Mouse (Mus musculus): ENCODE data around the gene Elp5. TPM values are rescaled to one million over a fixed set of nuclear protein-coding genes. Genes with fewer than 3 reads are reported as not detected.

Elp5 gene
- polyA plus RNA-seq, 1 experiment from 2014 or later = 111 TPM

DNA sequence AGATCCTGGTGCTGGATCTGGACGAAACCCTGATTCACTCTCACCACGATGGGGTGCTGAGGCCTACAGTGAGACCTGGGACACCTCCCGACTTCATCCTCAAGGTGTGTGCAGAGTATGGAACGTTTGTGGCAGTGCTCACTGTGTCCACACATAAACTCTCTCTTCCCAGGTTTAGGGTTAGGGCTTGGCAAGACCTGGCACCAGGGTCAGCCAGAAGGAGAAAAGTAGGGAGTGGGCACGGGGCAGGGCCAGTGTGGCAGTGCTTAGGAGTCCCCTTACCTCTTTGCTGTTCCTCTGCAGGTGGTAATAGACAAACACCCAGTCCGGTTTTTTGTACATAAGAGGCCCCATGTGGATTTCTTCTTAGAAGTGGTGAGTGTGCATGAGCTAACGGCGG, 2.1 kb upstream of the Elp5 start:
- H3K4me2 ChIP-seq = no peak overlapping the region
- no peaks in the 10 kb centered on the region for H3K27me3 ChIP-seq
- no peaks in the 10 kb centered on the region for H3K9me3 ChIP-seq
- ATAC-seq (ENCODE audit: insufficient number of reproducible peaks, low FRiP score, low TSS enrichment, low read depth) = no peak
- H3K4me1 ChIP-seq = peaks cover 21% of the 10 kb centered on the region
- peaks cover 57% of the 10 kb centered on the region for H3K36me3 ChIP-seq
- H3K4me3 ChIP-seq = no peak overlapping the region
- no peak overlapping the region for H3K9ac ChIP-seq
- no peak overlapping the region for H3K27ac ChIP-seq
- WGBS = 90% methylated on average over 8 of the region's 8 CpGs

DNA sequence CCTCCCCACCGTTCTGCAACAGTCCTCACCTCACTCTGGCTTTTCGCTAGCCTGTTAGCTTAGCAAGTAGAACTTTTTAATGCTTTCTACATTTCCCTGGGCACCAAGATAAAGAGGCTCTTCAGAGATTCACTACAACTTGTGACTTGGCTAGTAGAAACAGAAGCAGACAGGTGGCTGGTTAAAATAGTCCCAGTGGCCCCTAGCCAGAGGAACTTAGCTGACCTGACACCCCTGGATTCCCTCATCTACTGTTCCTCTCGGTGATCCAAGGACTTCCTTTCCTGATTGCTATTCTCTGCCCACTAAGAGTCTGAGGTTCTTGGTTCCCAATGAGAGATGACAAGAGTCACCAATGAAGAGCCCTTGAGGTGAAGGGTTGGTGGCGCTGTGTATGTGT, 1.1 kb upstream of the Elp5 start:
- H3K9me3 ChIP-seq = no peaks in the 10 kb centered on the region
- H3K9ac ChIP-seq = no peak overlapping the region
- ATAC-seq (ENCODE audit: insufficient number of reproducible peaks, low FRiP score, low TSS enrichment, low read depth) = no peak
- peaks cover 51% of the 10 kb centered on the region for H3K36me3 ChIP-seq
- H3K4me2 ChIP-seq = peak overlapping the region; percentile 73
- no peaks in the 10 kb centered on the region for H3K27me3 ChIP-seq
- 0 out of 2 replicates have a peak overlapping the region, but pooled peaks have one; percentile 4 for H3K27ac ChIP-seq
- WGBS = 82% methylated on average over 4 of the region's 4 CpGs
- peaks cover 23% of the 10 kb centered on the region for H3K4me1 ChIP-seq
- peak overlapping the region; percentile 90; the same call in 1 of the 2 replicates for H3K4me3 ChIP-seq

DNA sequence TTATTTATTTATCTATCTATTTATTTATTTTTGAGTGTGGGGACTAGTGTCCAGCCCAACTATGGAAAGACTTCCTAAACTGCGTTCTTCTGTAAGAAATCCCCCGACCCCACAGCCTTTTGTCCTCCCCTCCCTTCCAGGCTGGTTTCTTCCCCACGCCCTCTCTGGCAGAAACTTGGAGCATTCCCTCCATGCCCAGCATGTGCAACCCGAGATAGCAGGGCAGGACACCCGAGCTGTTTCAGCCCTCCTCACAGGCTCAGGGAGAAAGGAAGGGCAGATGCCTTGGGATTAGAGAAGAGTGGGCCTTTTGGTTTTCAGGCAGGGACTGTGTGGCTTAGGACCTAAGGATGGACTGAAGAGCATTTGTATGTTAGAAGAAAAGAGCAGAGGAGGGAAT, 560 bp upstream of the Elp5 start:
- peaks cover 51% of the 10 kb centered on the region for H3K36me3 ChIP-seq
- H3K27ac ChIP-seq = no peak overlapping the region
- no peaks in the 10 kb centered on the region for H3K9me3 ChIP-seq
- H3K27me3 ChIP-seq = no peaks in the 10 kb centered on the region
- 32% methylated on average over 5 of the region's 5 CpGs for WGBS
- no peak for ATAC-seq (ENCODE audit: insufficient number of reproducible peaks, low FRiP score, low TSS enrichment, low read depth)
- peak overlapping the region; percentile 73 for H3K4me2 ChIP-seq
- peak overlapping the region; percentile 90 for H3K4me3 ChIP-seq
- peak overlapping the region; percentile 93 for H3K9ac ChIP-seq
- peaks cover 23% of the 10 kb centered on the region for H3K4me1 ChIP-seq

DNA sequence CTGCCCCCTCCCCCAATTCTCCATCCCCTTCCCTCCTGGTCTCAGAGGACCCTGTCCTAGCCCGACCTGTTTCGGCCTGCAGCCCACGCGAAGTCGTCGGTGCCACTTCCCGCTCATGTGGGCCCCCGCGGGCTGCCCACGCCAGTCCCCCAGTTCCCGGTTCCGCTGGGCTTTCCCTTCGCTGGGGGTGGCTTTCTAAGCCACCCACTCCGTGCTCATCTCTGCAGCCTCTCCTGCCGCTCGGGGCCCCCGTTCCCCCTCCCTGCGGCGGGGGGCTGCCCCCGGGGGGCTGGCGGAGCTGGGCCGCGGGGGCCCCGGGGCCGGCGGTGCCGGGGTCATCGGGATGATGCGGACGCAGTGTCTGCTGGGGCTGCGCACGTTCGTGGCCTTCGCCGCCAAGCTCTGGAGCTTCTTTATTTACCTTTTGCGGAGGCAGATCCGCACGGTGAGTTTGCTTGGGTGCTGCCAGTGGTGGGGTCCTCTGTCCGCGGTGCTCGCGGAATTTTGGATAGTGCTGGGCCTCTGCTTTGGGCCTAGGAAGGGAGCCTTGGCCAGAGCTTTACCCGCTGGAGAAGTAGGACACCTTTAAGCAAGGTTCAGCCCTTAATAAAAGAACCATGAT, 1.1 kb downstream of the Elp5 start, which contains the start of gene Ctdnep1:
Gene Ctdnep1 (plus strand): TSS at position 16 of the 622 bp plus-strand sequence.
- no peak for ATAC-seq (ENCODE audit: insufficient number of reproducible peaks, low FRiP score, low TSS enrichment, low read depth)
- H3K27ac ChIP-seq = peak within 1 kb of the TSS; percentile 99
- peak within 1 kb of the TSS; percentile 90 for H3K4me3 ChIP-seq
- WGBS = under 1% methylated on average over 40 of the region's 43 CpGs
- peak within 1 kb of the TSS; percentile 82 for H3K4me2 ChIP-seq
- peak within 1 kb of the TSS; percentile 93 for H3K9ac ChIP-seq
- no peaks in the 10 kb centered on the region for H3K27me3 ChIP-seq
- H3K36me3 ChIP-seq = peaks cover 49% of the 10 kb centered on the region
- peaks cover 23% of the 10 kb centered on the region for H3K4me1 ChIP-seq
- no peaks in the 10 kb centered on the region for H3K9me3 ChIP-seq

DNA sequence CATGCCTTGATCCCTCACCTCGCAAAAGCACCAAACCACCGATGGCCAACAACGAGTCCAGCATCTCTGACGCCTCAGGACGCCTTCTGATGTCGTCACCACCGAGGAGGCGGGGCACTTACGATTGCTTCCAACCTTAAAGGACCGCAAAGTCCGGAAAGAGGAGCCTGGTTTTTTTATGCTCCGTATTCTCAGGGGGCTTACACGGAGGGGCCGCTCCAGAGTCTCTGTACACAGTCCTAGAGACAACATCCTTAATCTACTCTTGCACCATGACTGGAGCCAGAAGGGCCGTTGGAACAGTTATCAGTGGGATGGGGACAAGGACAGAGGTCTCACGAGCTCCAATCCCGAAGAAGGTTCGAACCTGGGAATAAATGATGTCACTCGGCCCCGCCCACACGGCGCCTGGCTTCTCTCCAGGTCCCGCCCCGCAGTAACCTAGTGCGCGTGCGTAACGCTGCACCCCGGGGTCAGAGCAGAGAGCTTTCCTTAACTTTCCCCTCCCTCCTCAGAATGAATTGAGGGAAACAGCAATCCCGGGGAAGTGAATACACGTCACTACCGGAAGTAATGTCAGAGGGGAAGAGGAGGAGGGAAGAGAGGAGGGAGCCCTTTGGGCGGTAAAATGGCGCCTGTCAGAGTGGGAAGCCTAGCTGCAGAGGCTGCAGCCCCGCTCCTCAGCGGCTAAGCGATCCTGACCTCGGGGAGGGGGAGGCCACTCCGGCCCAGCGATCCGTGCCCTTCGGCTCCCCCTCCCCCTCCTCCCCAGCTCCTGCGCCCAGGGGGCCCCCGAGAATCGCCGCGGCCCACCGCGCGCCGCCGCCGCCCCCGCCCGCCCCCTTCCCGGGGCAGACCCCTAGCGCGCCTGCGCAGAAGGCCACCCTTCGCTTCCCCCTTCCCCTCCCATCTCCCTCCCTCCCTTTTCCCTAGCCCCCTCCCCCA, 1.8 kb downstream of the Elp5 start:
- WGBS = under 1% methylated on average over 36 of the region's 60 CpGs
- ATAC-seq (ENCODE audit: insufficient number of reproducible peaks, low FRiP score, low TSS enrichment, low read depth) = peak; percentile 96
- peak overlapping the region; percentile 90 for H3K4me3 ChIP-seq
- H3K4me1 ChIP-seq = peaks cover 23% of the 10 kb centered on the region
- H3K27ac ChIP-seq = peak overlapping the region; percentile 99
- H3K9ac ChIP-seq = peak overlapping the region; percentile 93
- no peaks in the 10 kb centered on the region for H3K27me3 ChIP-seq
- H3K9me3 ChIP-seq = no peaks in the 10 kb centered on the region
- peaks cover 52% of the 10 kb centered on the region for H3K36me3 ChIP-seq
- H3K4me2 ChIP-seq = peak overlapping the region; percentile 82

DNA sequence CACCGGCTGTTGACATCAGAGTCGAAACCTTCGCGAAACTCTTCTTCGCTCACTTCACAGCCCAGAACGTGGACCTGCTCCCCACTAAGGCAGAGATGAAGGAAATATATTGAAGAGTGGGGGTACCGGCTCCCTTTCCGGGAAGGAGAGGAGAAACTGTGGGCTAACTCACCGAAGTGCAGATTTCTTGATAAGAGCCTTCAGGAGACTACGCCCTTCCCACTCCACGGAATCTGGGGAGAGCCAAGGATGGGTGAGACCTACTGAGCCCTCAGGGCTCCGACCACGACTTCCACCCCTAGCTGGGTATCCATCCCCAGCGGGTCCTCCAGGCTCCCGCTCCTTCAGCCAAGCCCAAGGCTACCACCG, 2.5 kb downstream of the Elp5 start:
- H3K27me3 ChIP-seq = no peaks in the 10 kb centered on the region
- peak overlapping the region; percentile 99 for H3K27ac ChIP-seq
- H3K4me1 ChIP-seq = peaks cover 23% of the 10 kb centered on the region
- ATAC-seq (ENCODE audit: insufficient number of reproducible peaks, low FRiP score, low TSS enrichment, low read depth) = no peak
- H3K4me2 ChIP-seq = peak overlapping the region; percentile 82
- no peaks in the 10 kb centered on the region for H3K9me3 ChIP-seq
- peak overlapping the region; percentile 90 for H3K4me3 ChIP-seq
- H3K9ac ChIP-seq = peak overlapping the region; percentile 58
- WGBS = 3% methylated on average over 16 of the region's 16 CpGs
- peaks cover 52% of the 10 kb centered on the region for H3K36me3 ChIP-seq

DNA sequence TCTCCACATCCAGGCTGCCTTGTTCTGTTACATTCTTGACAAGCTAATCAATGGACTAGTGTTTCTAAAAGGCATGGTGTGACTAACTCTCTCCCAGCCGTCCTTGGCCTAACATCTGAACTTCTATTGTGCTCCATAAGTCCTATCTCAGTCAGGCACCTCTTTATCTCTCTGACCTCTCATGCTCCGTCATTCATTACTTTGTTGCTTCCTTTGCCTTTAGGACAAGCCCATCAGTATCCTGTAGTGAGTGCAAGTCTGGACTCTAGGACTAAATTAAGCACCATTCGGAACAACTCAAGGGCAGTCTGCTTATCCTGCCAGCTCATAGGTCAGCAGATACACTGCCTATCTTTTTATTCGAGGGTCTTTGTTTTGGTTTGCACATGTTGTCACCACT, 6.0 kb downstream of the Elp5 start:
- no peaks in the 10 kb centered on the region for H3K9me3 ChIP-seq
- WGBS = 90% methylated on average over 4 of the region's 4 CpGs
- peaks cover 6% of the 10 kb centered on the region for H3K4me1 ChIP-seq
- H3K4me3 ChIP-seq = no peak overlapping the region
- ATAC-seq (ENCODE audit: insufficient number of reproducible peaks, low FRiP score, low TSS enrichment, low read depth) = no peak
- H3K36me3 ChIP-seq = peaks cover 71% of the 10 kb centered on the region
- no peak overlapping the region for H3K27ac ChIP-seq
- H3K27me3 ChIP-seq = no peaks in the 10 kb centered on the region
- H3K9ac ChIP-seq = no peak overlapping the region
- H3K4me2 ChIP-seq = no peak overlapping the region

DNA sequence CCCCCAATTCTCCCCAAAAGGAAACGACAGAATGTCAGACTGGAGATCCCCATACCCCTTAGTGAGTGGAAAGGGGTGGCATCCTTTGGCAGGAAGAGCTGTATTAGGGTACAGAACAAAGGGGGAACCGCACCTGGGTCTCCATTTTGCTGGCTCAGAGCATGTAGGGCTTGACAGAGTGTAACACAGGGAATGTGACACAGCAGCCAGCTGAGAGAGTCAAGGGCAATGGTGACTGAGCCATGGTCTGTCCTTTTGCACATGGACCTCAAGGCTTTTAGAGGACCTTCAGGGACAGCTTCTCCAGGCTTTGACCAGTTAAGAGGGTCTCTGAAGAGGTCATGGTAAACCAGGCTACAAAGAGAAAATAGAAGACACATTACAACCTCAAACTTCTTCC, 7.4 kb downstream of the Elp5 start:
- WGBS = 98% methylated on average over 2 of the region's 2 CpGs
- ATAC-seq (ENCODE audit: insufficient number of reproducible peaks, low FRiP score, low TSS enrichment, low read depth) = no peak
- H3K9ac ChIP-seq = no peak overlapping the region
- no peaks in the 10 kb centered on the region for H3K9me3 ChIP-seq
- H3K4me2 ChIP-seq = no peak overlapping the region
- no peak overlapping the region for H3K4me3 ChIP-seq
- H3K4me1 ChIP-seq = peaks cover 6% of the 10 kb centered on the region
- H3K27me3 ChIP-seq = no peaks in the 10 kb centered on the region
- no peak overlapping the region for H3K27ac ChIP-seq
- peaks cover 81% of the 10 kb centered on the region for H3K36me3 ChIP-seq

DNA sequence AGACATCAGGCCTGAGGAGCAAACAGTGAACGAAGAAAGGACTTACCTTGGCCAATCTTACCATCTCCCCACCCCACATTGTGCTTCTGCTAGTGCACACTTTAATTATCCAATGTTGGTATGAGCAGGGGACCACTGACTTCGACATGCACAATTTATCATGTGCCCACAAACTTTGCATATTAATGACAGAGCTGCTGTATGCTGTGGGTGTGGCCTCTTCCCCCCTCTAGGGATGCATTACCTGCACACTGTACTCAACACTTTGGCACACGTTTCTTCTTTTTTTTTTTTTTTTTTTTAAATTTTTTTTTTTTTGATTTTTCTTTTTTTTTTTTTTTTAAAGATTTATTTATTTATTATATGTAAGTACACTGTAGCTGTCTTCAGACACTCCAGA, 11.5 kb downstream of the Elp5 start:
- H3K4me2 ChIP-seq = no peak overlapping the region
- H3K27me3 ChIP-seq = peaks cover 19% of the 10 kb centered on the region
- no peak overlapping the region for H3K4me3 ChIP-seq
- H3K9ac ChIP-seq = no peak overlapping the region
- H3K9me3 ChIP-seq = no peaks in the 10 kb centered on the region
- no peak for ATAC-seq (ENCODE audit: insufficient number of reproducible peaks, low FRiP score, low TSS enrichment, low read depth)
- H3K4me1 ChIP-seq = peaks cover 14% of the 10 kb centered on the region
- 78% methylated on average over 3 of the region's 3 CpGs for WGBS
- no peak overlapping the region for H3K27ac ChIP-seq
- peaks cover 72% of the 10 kb centered on the region for H3K36me3 ChIP-seq

DNA sequence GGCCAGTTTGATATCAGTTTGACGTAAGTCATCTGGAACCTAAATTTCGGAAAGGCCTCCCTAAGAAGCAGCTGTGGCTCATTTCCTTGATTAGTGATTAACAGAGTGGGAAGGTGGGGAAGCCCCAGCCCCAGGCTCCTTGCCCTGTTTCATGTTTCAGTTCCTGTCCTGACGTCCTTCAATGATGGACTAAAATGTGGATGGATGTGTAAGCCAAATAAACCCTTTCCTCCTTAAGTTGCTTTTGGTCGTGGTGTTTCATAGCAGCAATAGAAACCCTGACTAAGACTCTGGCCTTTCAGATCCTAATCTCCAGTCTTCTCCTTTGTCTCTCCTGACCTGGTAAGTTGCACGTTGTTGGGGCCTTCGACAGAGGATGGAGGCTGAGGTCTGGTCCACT, 12.1 kb downstream of the Elp5 start:
- Histone ChIP-seq H3K4me3 (no peak overlapping the region), H3K9me3 (no peaks in the 10 kb centered on the region), H3K36me3 (peaks cover 68% of the 10 kb centered on the region), H3K4me1 (peaks cover 20% of the 10 kb centered on the region), H3K27me3 (peaks cover 24% of the 10 kb centered on the region), H3K27ac (no peak overlapping the region), H3K9ac (no peak overlapping the region), H3K4me2 (no peak overlapping the region)
- WGBS = 81% methylated on average over 6 of the region's 6 CpGs
- no peak for ATAC-seq (ENCODE audit: insufficient number of reproducible peaks, low FRiP score, low TSS enrichment, low read depth)

DNA sequence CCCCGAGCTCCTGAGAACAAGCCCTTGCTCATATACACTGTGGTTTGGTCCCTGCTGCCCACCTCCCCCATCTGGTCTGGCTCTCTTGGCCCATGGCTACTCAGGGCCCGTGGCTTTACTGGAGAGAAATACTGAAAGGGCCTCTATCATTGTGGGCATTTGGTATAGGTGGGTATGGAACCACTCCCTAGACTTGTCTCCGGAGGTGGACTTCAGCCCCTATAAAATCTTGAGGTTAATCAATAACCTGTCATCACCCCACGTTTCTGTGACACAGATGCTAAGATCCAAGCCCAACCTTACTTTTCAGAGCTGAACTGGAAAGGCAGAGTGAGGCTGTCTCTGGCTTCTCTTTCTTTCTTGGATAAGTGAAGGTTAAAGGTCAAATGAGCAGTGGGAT, 13.5 kb downstream of the Elp5 start:
- Histone ChIP-seq H3K27me3 (peaks cover 38% of the 10 kb centered on the region), H3K36me3 (peaks cover 54% of the 10 kb centered on the region), H3K27ac (no peak overlapping the region), H3K4me2 (no peak overlapping the region), H3K4me1 (peaks cover 24% of the 10 kb centered on the region), H3K4me3 (no peak overlapping the region), H3K9me3 (no peaks in the 10 kb centered on the region), H3K9ac (no peak overlapping the region)
- ATAC-seq (ENCODE audit: insufficient number of reproducible peaks, low FRiP score, low TSS enrichment, low read depth) = no peak
- 80% methylated on average over 4 of the region's 4 CpGs for WGBS

DNA sequence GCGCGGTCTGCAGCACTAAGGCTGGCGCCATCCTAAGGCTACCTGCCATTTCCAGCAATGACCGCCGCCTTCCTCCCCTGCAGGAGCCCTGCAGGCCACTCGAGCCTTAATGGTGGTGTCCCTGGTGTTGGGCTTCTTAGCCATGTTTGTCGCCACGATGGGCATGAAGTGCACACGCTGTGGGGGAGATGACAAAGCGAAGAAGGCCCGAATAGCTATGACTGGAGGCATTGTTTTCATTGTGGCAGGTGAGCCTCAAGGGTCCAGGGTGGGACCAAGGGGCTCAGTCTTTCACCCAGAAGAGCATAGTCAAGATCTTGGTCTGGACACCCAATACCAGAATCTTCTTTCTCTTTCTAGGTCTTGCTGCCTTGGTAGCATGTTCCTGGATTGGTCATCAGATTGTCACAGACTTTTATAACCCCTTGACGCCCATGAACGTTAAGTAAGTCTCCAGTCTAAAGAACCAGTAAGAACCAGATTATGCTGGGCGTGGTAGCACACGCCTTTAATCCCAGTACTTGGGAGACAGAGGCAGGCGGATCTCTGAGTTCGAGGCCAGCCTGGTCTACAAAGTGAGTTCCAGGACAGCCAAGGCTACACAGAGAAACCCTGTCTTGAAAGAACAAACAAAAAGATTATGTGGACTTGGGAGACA, 15.3 kb downstream of the Elp5 start:
- Histone ChIP-seq H3K4me2 (peak overlapping the region; percentile 72), H3K36me3 (peaks cover 37% of the 10 kb centered on the region), H3K27ac (no peak overlapping the region), H3K27me3 (peaks cover 56% of the 10 kb centered on the region), H3K9ac (peak overlapping the region; percentile 45; the same call in 1 of the 2 replicates), H3K4me3 (peak overlapping the region; percentile 39), H3K9me3 (no peaks in the 10 kb centered on the region), H3K4me1 (peaks cover 24% of the 10 kb centered on the region)
- ATAC-seq (ENCODE audit: insufficient number of reproducible peaks, low FRiP score, low TSS enrichment, low read depth) = no peak
- 41% methylated on average over 17 of the region's 17 CpGs for WGBS
